Mouse (Mus musculus): ENCODE results near the gene Hyou1.
"Not testable (repeated sequence)": the region's sequence is repeated elsewhere in the genome, so short reads cannot be mapped to it uniquely, and the experiment has no call there.

The Hyou1 gene

DNA sequence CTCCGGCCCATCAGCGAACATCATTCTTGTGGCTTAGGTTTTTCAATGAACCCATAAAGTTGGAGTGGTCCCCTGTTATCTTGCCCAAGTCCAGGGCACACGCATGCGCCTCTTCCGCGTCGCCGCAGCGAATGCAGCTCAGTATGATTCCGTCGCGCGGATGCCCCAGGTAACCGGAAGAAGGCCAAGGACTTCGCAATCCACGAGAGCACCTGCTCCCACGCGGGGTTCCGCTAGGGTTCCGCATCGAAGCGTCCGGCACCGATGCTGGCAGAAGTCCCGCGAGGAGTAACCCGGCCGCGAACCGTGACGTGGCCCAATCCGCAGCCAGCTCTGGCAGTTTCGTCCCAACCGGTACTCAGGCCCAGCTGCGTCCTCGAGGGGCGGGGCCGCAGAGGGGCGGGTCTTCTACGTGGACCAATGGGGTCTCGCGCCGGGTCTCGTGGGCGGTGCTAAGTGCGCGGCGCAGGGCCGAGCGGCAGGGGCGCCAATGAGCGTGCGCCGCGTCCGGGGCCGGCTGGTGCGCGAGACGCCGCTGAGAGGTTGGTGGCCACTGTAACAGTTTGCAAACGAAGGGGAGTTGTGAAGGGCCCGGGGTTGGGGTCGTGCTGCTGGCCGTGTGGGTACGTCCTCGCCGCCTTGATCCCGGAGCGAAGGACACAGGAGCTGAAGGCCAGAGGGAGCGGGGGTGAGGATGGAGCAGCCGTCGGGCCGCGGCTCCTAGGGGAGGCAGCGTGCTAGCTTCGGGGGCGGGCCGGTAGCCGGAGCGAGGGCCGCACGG lies at the start of gene Hyou1:
Gene Hyou1 (plus strand): TSS at position 437 of the 781 bp plus-strand sequence.
- DNase-seq (ENCODE audit: low read depth, low spot score), result peak; percentile 96

- DNase-seq (ENCODE audit: low read depth, low spot score), result no peak
Measured at GRCm38 (mm10) chr9:44330736-44331135, 48.6 kb upstream of the Hyou1 start.

GRCm38 (mm10) chr9:44332918-44333638 lies 46.2 kb upstream of the Hyou1 start:
- no peak for DNase-seq (ENCODE audit: low read depth, low spot score)

- peak; percentile 98 for DNase-seq (ENCODE audit: low read depth, low spot score)
Measured at GRCm38 (mm10) chr9:44334396-44335330, 44.6 kb upstream of the Hyou1 start, which contains the start of gene H2afx. Gene H2afx, plus strand, starts transcription at chr9:44334694.

- DNase-seq (ENCODE audit: low read depth, low spot score), result no peak
Measured at GRCm38 (mm10) chr9:44335331-44336092, 43.8 kb upstream of the Hyou1 start.

- DNase-seq (ENCODE audit: low read depth, low spot score), result no peak
Measured at GRCm38 (mm10) chr9:44336093-44336406, 43.2 kb upstream of the Hyou1 start.

GRCm38 (mm10) chr9:44336513-44336912 lies 42.8 kb upstream of the Hyou1 start:
- not testable (repeated sequence) for DNase-seq (ENCODE audit: low read depth, low spot score)

DNA sequence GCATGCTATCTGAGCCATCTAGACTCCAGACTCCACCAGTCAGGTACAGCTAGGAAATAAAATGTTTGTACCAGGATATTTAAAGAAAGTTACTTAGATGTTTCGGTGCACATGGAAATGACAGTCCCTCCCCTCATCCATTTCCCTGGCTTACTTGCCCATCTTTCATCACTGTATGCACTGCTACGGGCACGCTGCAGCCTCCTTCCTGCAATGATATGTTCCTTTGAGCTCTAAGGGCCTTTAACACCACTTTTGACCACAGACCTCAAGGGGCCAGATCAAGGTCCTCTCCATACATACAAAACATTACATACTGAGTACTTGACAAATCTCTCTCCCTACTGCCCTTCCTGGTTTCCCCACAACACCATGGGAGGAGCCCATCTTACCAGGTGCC lies 42.3 kb upstream of the Hyou1 start:
- DNase-seq (ENCODE audit: low read depth, low spot score), result no peak

DNA sequence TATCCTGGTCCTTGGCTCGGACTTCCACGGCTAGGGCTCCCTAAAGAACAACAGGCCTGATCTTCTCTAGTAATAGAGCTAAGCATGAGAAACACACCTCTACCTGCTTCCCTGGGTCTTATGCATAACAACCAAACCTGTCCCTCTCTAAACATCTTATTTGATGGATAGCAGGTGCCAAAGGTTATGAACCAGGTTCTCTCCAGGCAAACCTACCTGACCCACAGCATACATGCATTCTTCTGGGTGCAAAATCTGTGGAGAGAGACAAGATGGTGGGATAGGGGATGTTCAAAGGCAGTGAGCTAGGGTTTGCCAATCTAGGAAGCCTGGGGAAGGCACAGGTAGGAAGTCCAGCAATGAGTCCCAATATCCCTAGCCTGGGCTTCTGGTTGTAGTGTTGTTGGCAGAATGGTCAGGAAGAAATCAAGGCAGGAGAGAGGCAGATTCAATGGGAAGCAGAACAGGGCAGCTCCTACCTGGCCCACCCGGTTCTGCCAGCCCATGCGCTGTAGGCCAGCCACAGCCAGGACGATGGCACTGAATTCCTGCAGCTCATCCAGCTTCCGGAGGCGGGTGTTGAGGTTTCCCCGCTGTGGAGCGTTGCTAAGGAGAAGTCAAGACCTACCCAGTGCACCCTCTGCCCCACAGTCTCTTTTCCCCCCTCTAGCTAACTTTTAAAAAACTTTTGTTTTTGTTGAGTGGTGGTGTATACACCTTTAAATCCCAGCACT lies 41.7 kb upstream of the Hyou1 start:
- no peak for DNase-seq (ENCODE audit: low read depth, low spot score)

DNA sequence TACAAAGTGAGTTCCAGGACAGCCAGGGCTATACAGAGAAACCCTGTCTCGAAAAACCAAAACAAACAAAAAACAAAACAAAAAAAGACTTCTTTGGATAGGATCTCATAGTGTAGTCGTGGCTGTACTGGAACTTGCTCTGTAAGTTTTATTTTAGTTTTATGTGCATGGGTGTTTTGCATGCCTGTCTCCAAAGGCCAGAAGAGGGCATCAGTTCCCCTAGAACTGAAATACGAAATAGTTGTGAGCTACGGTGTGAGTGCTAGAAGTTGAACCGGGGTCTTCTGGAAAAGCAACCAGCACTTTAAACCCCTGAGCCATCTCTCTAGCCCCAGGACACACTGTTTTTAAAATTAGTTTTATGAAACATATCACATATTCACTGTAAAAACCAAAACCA lies 40.7 kb upstream of the Hyou1 start:
- DNase-seq (ENCODE audit: low read depth, low spot score), result no peak

DNA sequence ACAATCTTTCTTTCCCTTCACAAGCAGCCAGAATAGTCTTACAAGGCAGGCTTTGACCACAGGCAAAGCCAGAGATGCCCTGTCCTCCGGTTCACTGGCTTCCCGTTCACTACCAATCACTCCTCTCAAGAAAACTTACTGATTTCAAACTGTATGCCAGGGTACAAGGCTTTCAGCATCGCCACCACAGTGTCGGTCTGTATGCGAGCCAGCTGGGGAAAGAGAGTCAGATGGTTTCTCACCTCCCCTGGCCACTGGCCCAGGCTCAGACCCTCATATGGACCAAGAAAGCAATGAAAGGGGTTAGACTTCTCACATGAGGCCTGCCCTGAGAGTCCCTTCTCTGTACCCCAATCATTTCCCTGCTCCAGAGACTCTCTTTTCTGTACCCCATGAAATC lies 37.8 kb upstream of the Hyou1 start:
- no peak for DNase-seq (ENCODE audit: low read depth, low spot score)

GRCm38 (mm10) chr9:44342173-44342572 lies 37.1 kb upstream of the Hyou1 start:
- DNase-seq (ENCODE audit: low read depth, low spot score), result no peak

- no peak for DNase-seq (ENCODE audit: low read depth, low spot score)
Measured at GRCm38 (mm10) chr9:44342605-44343004, 36.7 kb upstream of the Hyou1 start.

DNA sequence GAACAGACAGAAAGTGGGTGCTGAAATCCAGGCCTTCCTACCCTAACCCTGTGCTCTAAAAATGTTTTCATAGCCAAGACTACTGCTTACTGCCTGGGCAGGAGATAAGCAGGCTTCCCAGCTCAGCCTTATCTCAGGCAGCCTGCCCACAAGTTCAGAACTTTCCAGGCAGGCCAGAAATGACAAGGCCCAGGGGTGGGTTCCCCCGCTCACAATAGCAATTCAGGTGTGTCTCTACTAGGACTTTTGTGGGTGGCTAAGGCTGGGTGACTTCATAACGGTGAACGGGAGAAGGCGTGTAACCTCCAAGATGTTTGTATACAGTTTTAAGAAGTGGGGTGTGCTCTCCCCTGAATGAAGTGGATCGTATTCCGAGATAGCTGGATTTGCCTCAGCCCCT lies 36.0 kb upstream of the Hyou1 start:
- DNase-seq (ENCODE audit: low read depth, low spot score), result no peak

GRCm38 (mm10) chr9:44343781-44344421 lies 35.4 kb upstream of the Hyou1 start, which contains the start of gene Hmbs:
Gene Hmbs, minus strand, starts transcription at chr9:44344228.
- peak; percentile 80 for DNase-seq (ENCODE audit: low read depth, low spot score)

DNA sequence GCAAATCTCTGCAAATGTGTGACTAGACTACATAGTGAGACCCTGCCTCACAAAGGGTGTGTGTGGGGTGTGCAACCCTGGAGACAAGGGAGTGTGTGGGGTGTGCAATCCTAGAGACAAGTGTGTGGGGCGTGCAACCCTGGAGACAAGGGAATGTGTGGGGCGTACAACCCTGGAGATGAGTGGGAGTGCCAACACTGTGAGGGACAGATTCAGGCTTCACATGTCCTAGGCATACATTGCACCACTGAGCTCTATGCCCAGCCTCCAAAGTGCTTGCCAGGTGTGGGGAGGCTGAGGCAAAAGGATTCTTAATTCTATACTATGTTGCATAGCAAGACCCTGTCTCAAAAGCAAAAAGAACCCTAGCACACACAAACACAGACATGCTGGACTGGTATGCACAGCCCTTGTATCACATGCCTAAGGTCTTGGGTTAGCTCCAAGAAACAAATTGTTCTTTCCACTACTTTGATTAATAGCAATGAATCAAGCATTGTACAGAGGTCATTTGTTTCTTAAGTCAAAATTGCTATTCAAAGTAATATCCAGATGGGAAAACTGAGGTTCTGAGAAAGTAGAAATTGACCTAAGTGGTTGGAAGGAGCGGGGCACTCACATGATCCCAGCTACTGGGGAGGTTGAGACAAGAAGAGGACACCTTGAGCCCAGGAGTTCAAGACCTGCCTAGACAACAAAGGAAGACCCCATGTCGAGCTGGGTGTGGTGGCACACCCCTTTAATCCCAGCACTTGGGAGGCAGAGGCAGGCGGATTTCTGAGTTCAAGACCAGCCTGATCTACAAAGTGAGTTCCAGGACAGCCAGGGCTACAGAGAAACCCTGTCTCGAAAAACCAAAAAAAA lies 33.5 kb upstream of the Hyou1 start:
- no peak for DNase-seq (ENCODE audit: low read depth, low spot score)

DNA sequence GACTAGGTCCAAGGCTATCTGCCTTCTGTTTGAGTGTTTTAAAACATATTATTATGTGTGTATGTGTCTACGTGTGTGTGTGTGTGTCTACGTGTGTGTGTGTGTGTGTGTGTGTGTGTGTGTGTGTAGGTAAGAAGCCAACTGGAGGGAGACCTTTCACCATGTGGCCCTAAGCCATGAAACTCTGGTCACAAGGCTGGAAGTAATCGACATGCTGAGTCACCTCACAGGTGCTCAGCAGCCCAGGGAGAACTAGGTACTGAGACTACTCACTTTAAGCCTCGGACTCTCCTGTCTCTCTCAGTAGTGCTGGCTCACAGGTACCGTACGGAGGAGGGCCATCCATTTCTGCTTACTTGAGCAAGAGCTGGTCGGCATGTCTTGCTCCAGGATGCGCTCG lies 32.1 kb upstream of the Hyou1 start:
- no peak for DNase-seq (ENCODE audit: low read depth, low spot score)

DNA sequence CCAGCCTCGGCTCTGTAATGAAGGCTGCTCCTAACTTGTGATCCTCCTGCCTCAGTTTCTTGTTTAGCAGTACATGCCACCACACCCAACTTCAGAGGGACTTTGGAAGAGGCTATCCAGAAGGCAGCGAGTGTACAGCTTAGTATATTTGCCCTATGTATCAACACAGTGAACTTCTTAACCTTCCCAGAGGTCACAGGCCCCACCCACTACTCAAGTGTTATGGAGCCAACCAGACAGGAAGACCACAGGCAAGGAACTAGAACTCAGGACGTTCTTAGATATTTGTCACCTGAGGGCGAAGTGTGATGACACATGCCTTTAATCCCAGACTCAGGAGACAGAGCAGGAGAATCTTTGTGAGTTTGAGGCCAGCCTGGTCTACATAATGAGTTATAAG lies 31.7 kb upstream of the Hyou1 start:
- DNase-seq (ENCODE audit: low read depth, low spot score), result no peak

DNA sequence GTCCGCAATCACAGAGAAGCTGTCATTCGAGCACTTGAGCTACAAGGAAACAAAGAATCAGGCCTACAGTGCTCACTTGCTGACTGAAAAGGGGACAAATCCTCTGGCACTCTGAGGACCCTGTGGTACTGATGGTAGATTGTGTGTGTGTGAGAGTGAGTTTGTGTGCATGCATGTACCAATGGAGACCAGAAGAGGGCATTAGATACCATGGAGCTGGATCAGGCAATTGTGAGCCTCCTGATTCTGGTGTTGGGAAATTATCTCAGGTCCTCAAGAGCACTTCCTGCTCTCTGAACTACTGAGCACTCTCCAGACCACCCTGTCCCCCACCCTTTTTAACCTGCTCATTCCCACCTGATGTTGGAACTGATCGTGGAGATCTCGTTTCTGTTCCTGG lies 30.7 kb upstream of the Hyou1 start:
- no peak for DNase-seq (ENCODE audit: low read depth, low spot score)
